In genomic region chr15:82340414-82341035, GRCm38 (mm10) we compare ENCODE assay signal across 8 mouse cellular contexts. TPM values are rescaled to one million over a fixed set of nuclear protein-coding genes. Genes with fewer than 3 reads are reported as not detected.
DNase-seq lines count a peak whose midpoint lies in the region; ATAC-seq and TF ChIP-seq lines count a peak whose summit lies in the region.

No protein-coding gene starts in this region.

- H3K9me3 ChIP-seq in lung, postnatal 0 days (ENCODE audit: low read length), result no peaks in the 10 kb centered on the region
- no peaks in the 10 kb centered on the region for H3K9me3 ChIP-seq in limb, embryonic 13.5 days

- H3K36me3 ChIP-seq in lung, postnatal 0 days (ENCODE audit: insufficient read depth, low read length), result peaks cover 4% of the 10 kb centered on the region
- peaks cover 6% of the 10 kb centered on the region for H3K36me3 ChIP-seq in limb, embryonic 13.5 days
- H3K36me3 ChIP-seq in small intestine, adult 2 months (ENCODE audit: control insufficient read depth, insufficient read depth, low read length), result peaks cover 13% of the 10 kb centered on the region

- ATAC-seq in lung, postnatal 0 days, result no peak
- ATAC-seq in erythroblast, adult 5-6 weeks (replicated peaks; ENCODE audit: low FRiP score, poor library complexity, severe bottlenecking), result 0 out of 2 replicates have a peak, but pooled peaks have one; percentile 7
- no peak for ATAC-seq in limb, embryonic 13.5 days (ENCODE audit: low FRiP score, low read depth)

- peak overlapping the region; percentile 73 for H3K27ac ChIP-seq in lung, postnatal 0 days (ENCODE audit: low read length)
- peak overlapping the region; percentile 74 for H3K27ac ChIP-seq in limb, embryonic 13.5 days
- H3K27ac ChIP-seq in small intestine, adult 2 months (ENCODE audit: insufficient read depth, low read depth, low read length), result 0 out of 2 replicates have a peak overlapping the region, but pooled peaks have one; percentile 63

- DNase-seq in lung, postnatal 0 days (ENCODE audit: low spot score), result peak; percentile 35
- DNase-seq in lung, postnatal 14 days, result no peak
- no peak for DNase-seq in right cerebral cortex, postnatal 25 days
- DNase-seq in urinary bladder, postnatal 14 days (ENCODE audit: low spot score), result no peak
- DNase-seq in frontal cortex, postnatal 36 days (ENCODE audit: low spot score in 2 of 2), result no peak

- WGBS in lung, postnatal 0 days, result 31% methylated on average over 19 of the region's 21 CpGs
- WGBS in limb, embryonic 13.5 days, result 41% methylated on average over 21 of the region's 21 CpGs
- WGBS in small intestine, adult 2 months, result 56% methylated on average over 21 of the region's 21 CpGs

- no peak for TF ChIP-seq EP300 in lung, postnatal 0 days (IDR thresholded peaks at IDR 0.05)

- H3K4me1 ChIP-seq in lung, postnatal 0 days (ENCODE audit: insufficient read depth, low read depth, low read length), result peaks cover 7% of the 10 kb centered on the region; the same call in 1 of the 2 replicates
- H3K4me1 ChIP-seq in limb, embryonic 13.5 days, result peaks cover 44% of the 10 kb centered on the region
- H3K4me1 ChIP-seq in small intestine, adult 2 months (ENCODE audit: control insufficient read depth, insufficient read depth, insufficient read length, low read length), result peaks cover 22% of the 10 kb centered on the region

- peak overlapping the region; percentile 72 for H3K9ac ChIP-seq in lung, postnatal 0 days (replicated peaks; ENCODE audit: low read depth)
- H3K9ac ChIP-seq in limb, embryonic 13.5 days, result peak overlapping the region; percentile 84

- H3K4me3 ChIP-seq in lung, postnatal 0 days (ENCODE audit: low read depth, low read length), result peak overlapping the region; percentile 46
- H3K4me3 ChIP-seq in limb, embryonic 13.5 days, result peak overlapping the region; percentile 59
- peak overlapping the region; percentile 62 for H3K4me3 ChIP-seq in small intestine, adult 2 months (ENCODE audit: low read depth, low read length)

- no peak for TF ChIP-seq POLR2A in small intestine, adult 2 months (IDR thresholded peaks at IDR 0.05; ENCODE audit: low read depth, low read length)

- no peaks in the 10 kb centered on the region for H3K27me3 ChIP-seq in lung, postnatal 0 days (replicated peaks; ENCODE audit: insufficient read depth, low read length)
- H3K27me3 ChIP-seq in limb, embryonic 13.5 days, result peaks cover 5% of the 10 kb centered on the region
- 0 out of 2 replicates have a peak, but pooled peaks cover 3% of the 10 kb centered on the region for H3K27me3 ChIP-seq in small intestine, adult 2 months (ENCODE audit: control insufficient read depth, insufficient read depth, low read length)

- H3K4me2 ChIP-seq in lung, postnatal 0 days (replicated peaks; ENCODE audit: low read depth, low read length), result peak overlapping the region; percentile 79
- peak overlapping the region; percentile 81 for H3K4me2 ChIP-seq in limb, embryonic 13.5 days (replicated peaks)

- TF ChIP-seq CTCF in lung, postnatal 0 days (IDR thresholded peaks at IDR 0.05), result no peak
- no peak for TF ChIP-seq CTCF in small intestine, adult 2 months (IDR thresholded peaks at IDR 0.05; ENCODE audit: extremely low read depth, insufficient read length, insufficient replicate concordance, low read depth, low read length)

RNA-seq across cellular contexts. Expression of gene Smdt1, which starts 1.8 kb away (rescaled TPM):
- polyA plus RNA-seq in lung, postnatal 0 days (2015; fragmentation: Nextera tagmentation; extraction: Ambion mirVana), result 241 and 276 TPM in 2 replicates
- total RNA-seq in erythroblast, adult 5-6 weeks (2015; ENCODE audit: low replicate concordance), result 91.5 and 150 TPM in 2 replicates
- 42.7 and 69.4 TPM in 2 replicates for total RNA-seq in erythroblast, adult 5-6 weeks (2017; ENCODE audit: low replicate concordance)
- polyA plus RNA-seq in limb, embryonic 13.5 days (2015; fragmentation: Nextera tagmentation; extraction: Ambion mirVana), result 239 and 258 TPM in 2 replicates
- 200 and 394 TPM in 2 replicates for polyA plus RNA-seq in small intestine, adult 2 months (2012; rRNA removed)

RNA-seq across cellular contexts. Expression of gene Pheta2, which starts 1.8 kb away (rescaled TPM):
- 8.4 TPM in 2 replicates for polyA plus RNA-seq in lung, postnatal 0 days (2015; fragmentation: Nextera tagmentation; extraction: Ambion mirVana)
- total RNA-seq in erythroblast, adult 5-6 weeks (2015; ENCODE audit: low replicate concordance), result 22.7 and 44.9 TPM in 2 replicates
- total RNA-seq in erythroblast, adult 5-6 weeks (2017; ENCODE audit: low replicate concordance), result 79.0 and 86.0 TPM in 2 replicates
- 17.9 and 18.6 TPM in 2 replicates for polyA plus RNA-seq in limb, embryonic 13.5 days (2015; fragmentation: Nextera tagmentation; extraction: Ambion mirVana)
- 0.42 and 0.56 TPM in 2 replicates for polyA plus RNA-seq in small intestine, adult 2 months (2012; rRNA removed)

RNA-seq across cellular contexts. Expression of gene Naga, which starts 1.8 kb away (rescaled TPM):
- 73.0 and 75.4 TPM in 2 replicates for polyA plus RNA-seq in lung, postnatal 0 days (2015; fragmentation: Nextera tagmentation; extraction: Ambion mirVana)
- 49.5 and 74.2 TPM in 2 replicates for total RNA-seq in erythroblast, adult 5-6 weeks (2015; ENCODE audit: low replicate concordance)
- 22.7 and 56.3 TPM in 2 replicates for total RNA-seq in erythroblast, adult 5-6 weeks (2017; ENCODE audit: low replicate concordance)
- 45.5 and 48.1 TPM in 2 replicates for polyA plus RNA-seq in limb, embryonic 13.5 days (2015; fragmentation: Nextera tagmentation; extraction: Ambion mirVana)
- 83.2 and 196 TPM in 2 replicates for polyA plus RNA-seq in small intestine, adult 2 months (2012; rRNA removed)

RNA-seq across cellular contexts. Expression of gene Ndufa6, which starts 13.6 kb away (rescaled TPM):
- polyA plus RNA-seq in lung, postnatal 0 days (2015; fragmentation: Nextera tagmentation; extraction: Ambion mirVana), result 439 and 454 TPM in 2 replicates
- total RNA-seq in erythroblast, adult 5-6 weeks (2015; ENCODE audit: low replicate concordance), result 34.2 and 88.6 TPM in 2 replicates
- total RNA-seq in erythroblast, adult 5-6 weeks (2017; ENCODE audit: low replicate concordance), result 55.3 and 85.6 TPM in 2 replicates
- 294 and 300 TPM in 2 replicates for polyA plus RNA-seq in limb, embryonic 13.5 days (2015; fragmentation: Nextera tagmentation; extraction: Ambion mirVana)
- polyA plus RNA-seq in small intestine, adult 2 months (2012; rRNA removed), result 410 and 669 TPM in 2 replicates

RNA-seq across cellular contexts. Expression of gene Cyp2d22, which starts 39.5 kb away (rescaled TPM):
- 13.3 and 14.2 TPM in 2 replicates for polyA plus RNA-seq in lung, postnatal 0 days (2015; fragmentation: Nextera tagmentation; extraction: Ambion mirVana)
- not detected in 2 replicates for total RNA-seq in erythroblast, adult 5-6 weeks (2015; ENCODE audit: low replicate concordance)
- 0.26 TPM in 1 of 2 replicates, not detected in the other for total RNA-seq in erythroblast, adult 5-6 weeks (2017; ENCODE audit: low replicate concordance)
- 7.3 and 9.5 TPM in 2 replicates for polyA plus RNA-seq in limb, embryonic 13.5 days (2015; fragmentation: Nextera tagmentation; extraction: Ambion mirVana)
- 18.5 and 67.5 TPM in 2 replicates for polyA plus RNA-seq in small intestine, adult 2 months (2012; rRNA removed)
